Mouse (Mus musculus) spleen, postnatal 4 days (tissue): ENCODE measurements around the gene Nlk.
"Not testable (repeated sequence)": the region's sequence is repeated elsewhere in the genome, so short reads cannot be mapped to it uniquely, and the experiment has no call there.

Experiments used
- DNase-seq, 2 experiments: peaks; one replicate each; pipeline ENCODE4 v3.0.0; 2022; ENCODE audit warnings: low spot score in 2 of 2

Nlk gene

DNA sequence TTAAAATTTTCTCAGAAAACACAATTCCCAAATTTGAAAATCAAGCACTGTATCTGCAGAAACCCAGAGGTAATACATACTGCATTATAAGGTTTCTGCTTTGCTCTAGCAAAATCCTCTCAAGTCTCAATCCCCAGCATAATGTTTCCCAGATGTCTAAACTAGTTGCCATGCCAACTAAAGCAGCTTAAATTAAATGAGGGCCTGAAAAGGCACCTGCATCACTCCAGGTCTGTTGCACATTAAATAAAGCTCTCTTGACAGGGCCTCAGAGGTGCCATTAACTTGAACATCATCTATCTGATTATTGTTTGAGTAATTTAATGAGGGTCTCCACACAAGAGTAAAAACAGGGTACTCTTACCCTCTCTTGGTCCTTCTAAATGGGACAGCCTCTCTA is 100.4 kb downstream of the Nlk start:
- no peak for DNase-seq

DNA sequence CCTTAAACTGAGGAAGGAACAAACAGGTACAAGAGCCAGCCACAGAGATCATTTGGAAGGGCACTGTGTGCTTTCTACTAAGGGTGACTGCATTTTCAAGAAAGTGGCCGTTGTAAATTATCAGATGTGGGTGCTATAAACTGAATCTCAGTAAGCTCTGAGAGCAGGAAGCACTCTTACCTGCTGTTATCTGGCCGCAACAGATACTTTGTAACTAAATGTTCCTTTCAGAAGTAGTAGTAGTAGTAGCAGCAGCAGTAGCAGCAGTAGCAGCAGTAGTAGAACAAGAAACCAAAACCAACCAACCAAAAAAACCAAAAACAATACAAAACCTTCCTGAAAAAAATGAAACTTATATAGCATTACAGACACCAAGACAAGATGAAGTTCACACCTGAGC is 101.4 kb downstream of the Nlk start:
- no peak for DNase-seq

- DNase-seq = no peak
These were observed 102.8 kb downstream of the Nlk start for GRCm38 (mm10) chr11:78594271-78594964.

GRCm38 (mm10) chr11:78587677-78588076 is 109.5 kb downstream of the Nlk start:
- DNase-seq = not testable (repeated sequence)

DNA sequence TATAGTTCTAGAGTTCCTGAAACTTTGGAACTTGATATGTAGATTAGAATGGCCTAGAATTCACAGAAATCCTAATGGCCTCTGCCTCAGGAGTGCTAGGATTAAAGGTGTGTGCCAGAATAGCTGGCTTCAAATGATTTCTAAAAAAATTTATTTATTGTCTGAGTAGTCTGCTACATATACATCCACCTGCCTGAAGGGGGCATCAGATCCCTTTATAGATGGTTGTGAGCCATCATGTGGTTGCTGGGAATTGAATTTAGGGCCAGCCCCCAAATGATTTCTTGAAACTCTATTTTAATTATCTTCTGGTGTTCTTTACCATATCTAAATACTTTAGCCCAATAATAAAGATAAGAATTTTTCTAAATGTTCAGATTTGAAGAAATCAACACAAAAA is 111.1 kb downstream of the Nlk start:
- DNase-seq = no peak

GRCm38 (mm10) chr11:78582848-78583247 is 114.3 kb downstream of the Nlk start:
- DNase-seq = no peak

- no peak for DNase-seq
These were observed 122.2 kb downstream of the Nlk start for GRCm38 (mm10) chr11:78574975-78575374.

DNA sequence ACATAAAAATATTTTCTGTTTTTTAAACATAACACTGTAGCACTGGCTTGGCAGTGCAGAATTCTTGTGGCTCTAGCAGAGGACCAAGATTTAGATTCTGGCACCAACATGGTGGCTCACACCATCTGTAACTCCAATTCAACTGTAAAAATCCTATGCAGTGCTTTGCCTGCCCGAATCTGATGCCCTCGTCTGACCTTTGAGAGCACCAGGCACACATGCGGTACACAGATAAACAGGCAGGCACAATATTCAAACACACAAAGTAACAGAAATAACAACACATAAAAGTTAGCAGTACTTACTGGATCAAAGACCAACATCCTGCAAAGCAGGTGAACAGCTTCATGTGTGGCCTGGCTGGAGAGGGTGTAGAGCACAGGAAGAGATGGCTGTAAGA is 122.6 kb downstream of the Nlk start:
- no peak for DNase-seq

GRCm38 (mm10) chr11:78574031-78574430 is 123.1 kb downstream of the Nlk start:
- DNase-seq = not testable (repeated sequence)

DNA sequence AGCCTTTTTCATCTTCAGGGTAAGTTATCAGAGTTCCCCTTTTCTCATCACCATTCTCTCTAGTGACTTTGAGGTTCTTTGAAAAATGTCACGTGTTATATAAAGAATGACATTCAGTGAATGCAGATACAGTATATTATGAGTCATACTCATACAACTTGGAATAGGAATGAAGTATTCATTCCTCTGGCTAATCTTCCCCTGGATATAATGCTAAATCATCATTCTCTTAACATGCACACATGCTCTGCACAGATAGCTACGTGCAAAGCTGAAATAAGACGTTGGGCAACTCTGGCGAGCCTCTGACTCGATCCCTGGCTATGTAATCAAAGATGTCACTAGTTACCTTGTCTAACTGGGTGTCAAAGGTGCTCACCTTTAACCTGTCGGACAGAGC is 125.3 kb downstream of the Nlk start:
- no peak for DNase-seq

GRCm38 (mm10) chr11:78571441-78571840 is 125.7 kb downstream of the Nlk start:
- no peak for DNase-seq

DNA sequence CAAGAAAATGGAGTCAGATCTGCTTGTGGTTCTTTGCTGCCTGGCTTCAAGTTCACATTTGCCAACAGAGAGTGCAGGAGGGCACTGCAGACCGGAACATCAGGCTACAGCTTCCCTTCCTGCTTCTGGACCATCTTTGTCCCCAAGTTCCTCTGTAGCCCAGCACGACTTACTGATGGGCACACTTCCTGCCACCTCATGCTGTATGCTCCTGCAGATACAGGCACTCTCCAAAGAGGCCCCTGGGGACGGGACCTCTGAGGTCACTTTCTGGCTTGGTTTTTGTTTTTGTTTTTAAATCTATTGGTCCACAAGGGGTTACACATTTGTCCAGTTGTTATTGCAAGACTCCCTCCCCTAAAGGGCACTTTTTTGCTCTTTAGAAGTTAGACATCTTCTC is 127.4 kb downstream of the Nlk start:
- DNase-seq = no peak

- DNase-seq = no peak
These were observed 128.3 kb downstream of the Nlk start for GRCm38 (mm10) chr11:78568827-78569226.

DNA sequence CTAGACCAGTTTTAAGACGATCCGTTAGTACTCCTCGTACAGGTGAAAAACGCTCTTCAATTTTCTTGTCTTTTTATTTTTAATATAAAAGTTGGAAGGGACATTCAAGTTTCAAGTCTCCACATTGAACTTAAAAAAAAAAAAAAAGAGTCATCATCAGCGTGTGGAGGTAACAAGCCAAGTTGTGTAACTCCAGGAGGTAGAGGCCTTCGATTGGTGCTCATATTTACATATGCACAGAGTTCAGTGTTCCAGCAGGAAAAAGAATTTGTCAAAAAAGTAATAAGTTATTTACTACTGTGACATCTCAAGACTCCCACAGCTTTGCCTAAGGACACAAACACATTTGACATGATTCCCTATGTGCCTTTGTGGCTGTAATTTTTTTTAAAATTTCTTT is 129.6 kb downstream of the Nlk start:
- DNase-seq = no peak

DNA sequence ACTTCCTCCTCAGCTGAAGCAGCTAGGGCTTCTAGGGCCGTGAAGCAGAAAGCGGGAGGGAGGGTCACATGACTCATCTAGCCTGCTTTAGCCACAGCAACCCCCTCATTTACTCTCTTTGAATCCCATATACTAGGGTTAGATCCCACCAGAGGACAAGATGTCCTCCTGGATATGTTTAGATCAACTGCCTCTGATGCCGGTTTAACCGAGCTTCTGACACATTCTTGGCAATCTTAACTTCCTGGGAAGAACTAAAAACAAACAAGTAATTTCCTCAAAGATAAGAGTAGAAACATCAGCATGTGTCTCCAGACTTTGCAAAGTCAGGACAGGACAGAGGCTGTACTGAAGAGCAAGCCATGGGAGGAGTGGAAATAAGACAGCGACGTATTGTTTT is 130.4 kb downstream of the Nlk start:
- no peak for DNase-seq

GRCm38 (mm10) chr11:78560447-78560846 is 136.7 kb downstream of the Nlk start:
- DNase-seq = peak; percentile 54 to 75

GRCm38 (mm10) chr11:78557241-78557640 is 139.9 kb downstream of the Nlk start:
- no peak for DNase-seq

DNA sequence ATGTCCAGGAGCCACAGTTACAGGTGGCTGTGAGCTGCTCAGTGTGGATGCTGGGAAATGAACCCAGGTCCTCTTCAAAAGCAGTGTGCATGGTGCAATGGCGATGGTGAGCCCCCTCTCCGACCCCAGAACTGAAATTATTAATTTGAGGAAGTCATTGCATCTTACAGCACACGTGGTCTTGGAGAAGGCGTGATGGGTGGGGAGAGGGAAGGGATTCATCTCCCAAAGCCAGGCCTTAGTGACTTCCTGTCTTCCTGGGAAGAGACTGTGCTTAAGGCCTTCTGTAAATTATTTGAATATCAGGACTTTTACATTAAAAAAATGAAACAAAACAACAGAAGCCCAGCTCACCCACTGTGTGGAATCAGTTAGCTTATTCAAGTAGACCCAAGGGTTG is 141.1 kb downstream of the Nlk start:
- no peak for DNase-seq

DNA sequence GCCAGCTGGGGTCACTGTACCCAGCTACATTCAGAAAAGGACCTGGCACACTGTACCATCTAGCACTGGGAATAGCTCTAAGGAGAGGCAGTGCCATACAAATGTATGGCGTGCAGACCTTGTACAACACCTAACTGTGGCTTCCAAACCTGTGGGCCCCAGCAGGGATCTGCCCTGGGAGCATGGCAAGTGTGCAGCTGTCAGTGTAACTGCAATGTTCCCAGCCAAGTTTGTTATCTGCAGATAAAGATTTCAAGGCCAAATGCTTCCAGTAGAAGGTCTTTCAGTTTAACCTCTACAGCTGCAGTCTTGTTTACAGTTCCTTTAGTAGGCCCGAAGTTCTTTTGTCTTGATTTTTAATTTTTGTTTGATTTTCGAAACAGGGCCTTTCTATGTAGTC is 141.6 kb downstream of the Nlk start:
- DNase-seq = no peak

DNA sequence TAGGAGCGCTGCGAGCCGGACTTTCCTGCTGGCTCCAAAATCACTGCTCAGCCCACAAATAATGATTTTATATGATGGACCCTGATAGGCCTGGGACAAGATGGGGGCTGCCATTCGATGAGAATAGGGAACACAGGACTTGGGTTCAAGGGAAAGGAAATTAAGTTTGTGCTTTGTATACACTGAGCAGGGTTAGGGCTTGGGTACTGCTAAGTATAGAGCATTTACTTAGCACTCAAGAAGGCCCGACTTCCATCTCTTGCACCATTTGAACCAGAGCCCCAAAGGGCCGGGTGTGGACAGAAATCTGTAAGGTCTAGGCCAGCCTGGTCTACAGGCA is 146.1 kb downstream of the Nlk start:
- DNase-seq = no peak

- DNase-seq = peak; percentile 92 to 95
These were observed 146.8 kb downstream of the Nlk start, which contains the start of gene Tmem97 for GRCm38 (mm10) chr11:78550168-78551058. Gene Tmem97 (minus strand): TSS chr11:78550777.

- no peak for DNase-seq
These were observed 147.6 kb downstream of the Nlk start for GRCm38 (mm10) chr11:78549491-78549987.
